ENCODE assay signal across 8 mouse cellular contexts in genomic region chr10:17931157-17931556, GRCm38 (mm10). TPM values are rescaled to one million over a fixed set of nuclear protein-coding genes. Genes with fewer than 3 reads are reported as not detected.
DNase-seq lines count a peak whose midpoint lies in the region; ATAC-seq lines count a peak whose summit lies in the region.
"Had no signal": no experiment of that assay in that cellular context is flagged by ENCODE, and none has a peak within 500 bp of the region (broad histone marks: within the 10 kb centered on the region; RNA-seq: fewer than 3 reads in every experiment).

No protein-coding gene starts in this region.

- peak overlapping the region; percentile 82 to 91 for H3K27ac ChIP-seq in heart, embryonic 14.5 days (replicated peaks in 1 of 2; ENCODE audit: control insufficient read depth in 1 of 2, insufficient read depth in 1 of 2, low read depth in 2 of 2, low read length in 2 of 2)
- H3K27ac ChIP-seq in midbrain, embryonic 11.5 days (ENCODE audit: low read depth, low read length), result no peak overlapping the region
- H3K27ac ChIP-seq in midbrain, embryonic 15.5 days, result no peak overlapping the region
- 0 out of 2 replicates have a peak overlapping the region, but pooled peaks have one; percentile 33 for H3K27ac ChIP-seq in limb, embryonic 13.5 days

- no peak overlapping the region; the same call in 1 of the 2 replicates for H3K9ac ChIP-seq in heart, embryonic 14.5 days (ENCODE audit: low read length)
- H3K9ac ChIP-seq in midbrain, embryonic 11.5 days (ENCODE audit: low read length), result no peak overlapping the region
- no peak overlapping the region for H3K9ac ChIP-seq in midbrain, embryonic 15.5 days
- no peak overlapping the region for H3K9ac ChIP-seq in limb, embryonic 13.5 days

- H3K4me1 ChIP-seq in heart, embryonic 14.5 days (ENCODE audit: control insufficient read depth in 2 of 2, insufficient read depth in 2 of 2, low read length in 2 of 2), result peaks cover 11 to 45% of the 10 kb centered on the region in 2 experiments
- no peaks in the 10 kb centered on the region for H3K4me1 ChIP-seq in midbrain, embryonic 11.5 days (ENCODE audit: control insufficient read depth, insufficient read depth, low read length)
- H3K4me1 ChIP-seq in midbrain, embryonic 15.5 days, result peaks cover 7% of the 10 kb centered on the region; the same call in 1 of the 2 replicates
- H3K4me1 ChIP-seq in limb, embryonic 13.5 days, result peaks cover 22% of the 10 kb centered on the region

- peak overlapping the region; percentile 44 for H3K4me2 ChIP-seq in heart, embryonic 14.5 days (ENCODE audit: low read length)
- no peak overlapping the region for H3K4me2 ChIP-seq in midbrain, embryonic 11.5 days
- H3K4me2 ChIP-seq in midbrain, embryonic 15.5 days, result no peak overlapping the region
- no peak overlapping the region for H3K4me2 ChIP-seq in limb, embryonic 13.5 days (replicated peaks)

- 17% methylated on average over 1 of the region's 1 CpGs for WGBS in heart, embryonic 14.5 days
- WGBS in midbrain, embryonic 11.5 days, result 85% methylated on average over 1 of the region's 1 CpGs
- WGBS in midbrain, embryonic 15.5 days, result 74% methylated on average over 1 of the region's 1 CpGs
- WGBS in limb, embryonic 13.5 days, result 16% methylated on average over 1 of the region's 1 CpGs

- H3K27me3 ChIP-seq in heart, embryonic 14.5 days (ENCODE audit: control insufficient read depth, insufficient read depth, low read length), result no peaks in the 10 kb centered on the region
- no peaks in the 10 kb centered on the region for H3K27me3 ChIP-seq in midbrain, embryonic 11.5 days (ENCODE audit: control insufficient read depth, insufficient read depth, low read length)
- no peaks in the 10 kb centered on the region for H3K27me3 ChIP-seq in midbrain, embryonic 15.5 days (replicated peaks)
- H3K27me3 ChIP-seq in limb, embryonic 13.5 days, result no peaks in the 10 kb centered on the region

- 0 out of 2 replicates have a peak, but pooled peaks cover 3% of the 10 kb centered on the region for H3K36me3 ChIP-seq in heart, embryonic 14.5 days (ENCODE audit: control insufficient read depth, insufficient read depth, low read length)
- no peaks in the 10 kb centered on the region for H3K36me3 ChIP-seq in midbrain, embryonic 11.5 days (ENCODE audit: control insufficient read depth, insufficient read depth, low read length)
- no peaks in the 10 kb centered on the region for H3K36me3 ChIP-seq in midbrain, embryonic 15.5 days (replicated peaks)
- H3K36me3 ChIP-seq in limb, embryonic 13.5 days, result no peaks in the 10 kb centered on the region

- no peak; the same call in 1 of the 2 replicates for ATAC-seq in heart, embryonic 14.5 days (ENCODE audit: insufficient number of reproducible peaks, insufficient read depth, low FRiP score, low read depth)
- ATAC-seq in midbrain, embryonic 11.5 days (ENCODE audit: low FRiP score), result no peak
- ATAC-seq in midbrain, embryonic 15.5 days (replicated peaks), result no peak
- no peak for ATAC-seq in limb, embryonic 13.5 days (ENCODE audit: low FRiP score, low read depth)

- intact Hi-C loops in heart, postnatal 36 days (cut with DNase I), result loop anchor here (5.0 kb wide), 1 partner anchor 134 kb away; the partner anchor contains the start of gene Txlnb

- H3K9me3 ChIP-seq in heart, embryonic 14.5 days (ENCODE audit: control insufficient read depth, low read length), result no peaks in the 10 kb centered on the region
- H3K9me3 ChIP-seq in midbrain, embryonic 11.5 days (ENCODE audit: control insufficient read depth, low read length), result no peaks in the 10 kb centered on the region
- no peaks in the 10 kb centered on the region for H3K9me3 ChIP-seq in midbrain, embryonic 15.5 days
- H3K9me3 ChIP-seq in limb, embryonic 13.5 days, result no peaks in the 10 kb centered on the region

- no peak overlapping the region for H3K4me3 ChIP-seq in heart, embryonic 14.5 days (ENCODE audit: control insufficient read depth in 1 of 2, insufficient read depth in 1 of 2, low read depth in 1 of 2, low read length in 2 of 2)
- H3K4me3 ChIP-seq in midbrain, embryonic 11.5 days (ENCODE audit: low read depth, low read length), result no peak overlapping the region
- H3K4me3 ChIP-seq in midbrain, embryonic 15.5 days, result no peak overlapping the region
- H3K4me3 ChIP-seq in limb, embryonic 13.5 days, result no peak overlapping the region

- no peak for DNase-seq in heart, postnatal 36 days
- peak; percentile 49 for DNase-seq in midbrain, embryonic 11.5 days (ENCODE audit: low spot score, missing footprints)
- no peak for DNase-seq in cerebellum, adult 11-12 months
- no peak for DNase-seq in thymus, postnatal 10 days (ENCODE audit: low spot score in 2 of 2)
- DNase-seq: kidney, adult 8-10 months had no signal

RNA-seq across cellular contexts. Expression of gene Heca, which starts 16.7 kb away (rescaled TPM):
- 6.1 and 6.4 TPM in 2 replicates for polyA plus RNA-seq in heart, embryonic 14.5 days (2014; fragmentation: Nextera tagmentation; extraction: Ambion mirVana)
- total RNA-seq in heart, postnatal 36 days (2021), result 10 to 100 TPM; 33.4 to 34.3 TPM
- 4.3 and 4.5 TPM in 2 replicates for polyA plus RNA-seq in midbrain, embryonic 11.5 days (2014; fragmentation: Nextera tagmentation; extraction: Ambion mirVana)
- polyA plus RNA-seq in midbrain, embryonic 15.5 days (2015; fragmentation: Nextera tagmentation; extraction: Ambion mirVana), result 4.5 and 6.4 TPM in 2 replicates
- 5.6 and 6.3 TPM in 2 replicates for polyA plus RNA-seq in limb, embryonic 13.5 days (2015; fragmentation: Nextera tagmentation; extraction: Ambion mirVana)

Comparison
In these comparisons a context has a peak if more than half of its experiments do, and no peak if none do; other contexts are left out.
1. H3K27ac ChIP-seq: peak in heart, embryonic 14.5 days (2 of 2) and limb, embryonic 13.5 days (single experiment); none in midbrain, embryonic 11.5 days (single experiment) and midbrain, embryonic 15.5 days (single experiment).